Mouse (Mus musculus) embryonic facial prominence, embryonic 12.5 days (tissue): ENCODE measurements at regions not wholly inside any gene's neighbourhood (a gene's known extent, or its start where the extent isn't known, plus 50 kb on each side); places are given as distances from the start of the nearest gene placed in this dataset.
"Not testable (repeated sequence)": the region's sequence is repeated elsewhere in the genome, so short reads cannot be mapped to it uniquely, and the experiment has no call there.

Source experiments
- ATAC-seq: fragments of 200-750 bp; cut with Nextera tagmentation; 2 replicates; pipeline ENCODE4 v1.8.0; 2017; ENCODE audit not compliant: insufficient number of reproducible peaks, insufficient read depth, low FRiP score, low TSS enrichment
- H3K27ac ChIP-seq: fragments of 300-500 bp; sonication (generic); 2 replicates; pipeline ENCODE4 v1.5.1; 2016; ENCODE audit warnings: mild to moderate bottlenecking
- H3K27me3 ChIP-seq: fragments of 300-500 bp; sonication (generic); 2 replicates; pipeline ENCODE4 v1.6.1; 2016; ENCODE audit warnings: mild to moderate bottlenecking, moderate library complexity
- H3K36me3 ChIP-seq: fragments of 300-500 bp; sonication (generic); 2 replicates; pipeline ENCODE4 v1.6.1; 2016; ENCODE audit warnings: mild to moderate bottlenecking
- H3K4me1 ChIP-seq: fragments of 300-500 bp; sonication (generic); 2 replicates; pipeline ENCODE4 v1.6.1; 2016
- H3K4me2 ChIP-seq: fragments of 300-500 bp; sonication (generic); replicated peaks from 2 replicates; pipeline ENCODE4 v1.6.1; 2016; ENCODE audit warnings: mild to moderate bottlenecking, moderate library complexity
- H3K4me3 ChIP-seq: fragments of 300-500 bp; sonication (generic); 2 replicates; pipeline ENCODE4 v1.5.1; 2016; ENCODE audit warnings: mild to moderate bottlenecking
- H3K9ac ChIP-seq: fragments of 300-500 bp; sonication (generic); 2 replicates; pipeline ENCODE4 v1.6.1; 2016; ENCODE audit warnings: mild to moderate bottlenecking, moderate library complexity
- H3K9me3 ChIP-seq: fragments of 300-500 bp; sonication (generic); 2 replicates; pipeline ENCODE4 v1.6.1; 2016; ENCODE audit warnings: mild to moderate bottlenecking, moderate library complexity
- WGBS: fragments of 180-500 bp; shearing (Covaris S2); methylation state at CpG from one replicate; pipeline ENCODE4 v1.1.7; 2016; 5-methylcytosine and 5-hydroxymethylcytosine counted together

DNA sequence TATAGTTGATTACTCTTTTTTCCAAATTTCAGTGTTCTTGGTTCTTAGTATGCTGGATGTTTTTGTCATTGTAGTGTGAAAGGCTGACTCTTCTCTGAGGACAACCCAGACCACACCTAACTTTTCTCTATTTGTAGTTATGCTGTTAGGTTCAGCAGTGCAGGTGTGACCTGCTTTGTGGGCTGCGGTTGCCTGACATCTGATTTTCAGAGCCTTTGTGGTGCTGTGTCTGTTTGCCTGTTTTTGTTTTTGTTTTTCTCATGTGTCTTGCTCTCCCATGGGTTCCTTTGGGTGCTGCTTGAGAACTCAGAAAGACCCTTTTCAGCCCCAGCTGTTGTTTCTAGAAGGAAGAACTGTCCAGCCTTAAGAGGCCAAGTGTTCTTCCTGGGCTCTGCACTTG lies 52.0 kb upstream of the Trpm1 start:
- no peaks in the 10 kb centered on the region for H3K27me3 ChIP-seq
- no peak overlapping the region for H3K27ac ChIP-seq
- no peak overlapping the region for H3K9ac ChIP-seq
- H3K4me1 ChIP-seq = no peaks in the 10 kb centered on the region
- 92% methylated on average over 1 of the region's 1 CpGs for whole genome bisulfite sequencing
- ATAC-seq = no peak
- H3K4me2 ChIP-seq = no peak overlapping the region
- H3K36me3 ChIP-seq = no peaks in the 10 kb centered on the region
- no peak overlapping the region for H3K4me3 ChIP-seq
- no peaks in the 10 kb centered on the region for H3K9me3 ChIP-seq

DNA sequence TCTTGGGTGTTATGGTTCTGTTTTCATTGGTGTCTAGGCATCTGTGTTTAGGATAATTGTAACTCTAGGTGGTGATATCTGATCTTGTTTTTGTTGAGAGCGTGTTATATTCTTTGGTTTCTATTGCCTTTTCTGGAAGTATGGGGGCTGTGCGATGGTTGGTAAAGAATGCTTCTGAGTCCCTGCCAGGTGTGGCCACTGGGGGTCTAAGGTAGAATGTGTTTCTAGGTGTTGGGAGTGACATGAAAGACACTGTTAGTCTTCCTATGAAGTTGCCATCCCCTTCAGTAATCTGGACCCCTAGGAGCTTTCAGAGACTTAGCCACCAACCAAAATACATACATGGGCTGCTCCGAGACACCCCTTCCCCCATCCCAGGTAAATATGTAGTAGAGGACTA lies 54.0 kb upstream of the Trpm1 start:
- WGBS = 79% methylated on average over 3 of the region's 3 CpGs
- Histone ChIP-seq H3K27ac (no peak overlapping the region), H3K9me3 (no peaks in the 10 kb centered on the region), H3K27me3 (no peaks in the 10 kb centered on the region), H3K4me1 (no peaks in the 10 kb centered on the region), H3K9ac (no peak overlapping the region), H3K4me2 (no peak overlapping the region), H3K36me3 (no peaks in the 10 kb centered on the region), H3K4me3 (no peak overlapping the region)
- no peak for ATAC-seq

DNA sequence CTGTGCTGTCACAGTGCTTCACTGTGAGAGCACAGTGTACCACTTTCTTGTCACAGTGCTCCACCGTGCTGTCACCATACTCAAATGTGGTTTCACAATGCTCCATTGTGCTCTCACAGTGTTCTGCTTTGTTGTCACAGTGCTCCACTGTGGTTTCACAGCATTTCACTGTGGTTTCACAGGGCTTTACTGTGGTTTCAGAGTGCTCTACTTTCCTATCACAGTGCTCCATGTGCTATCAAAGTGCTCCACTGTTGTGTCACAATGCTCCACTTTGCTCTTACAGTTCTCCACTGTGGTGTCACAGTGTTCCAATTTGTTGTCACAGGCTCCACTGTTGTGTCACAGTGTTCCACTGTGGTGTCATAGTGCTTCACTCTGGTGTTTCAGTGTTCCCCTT lies 63.6 kb upstream of the Trpm1 start:
- ATAC-seq = no peak
- H3K9ac ChIP-seq = no peak overlapping the region
- no peak overlapping the region for H3K27ac ChIP-seq
- no peak overlapping the region for H3K4me3 ChIP-seq
- no peaks in the 10 kb centered on the region for H3K27me3 ChIP-seq
- H3K9me3 ChIP-seq = no peaks in the 10 kb centered on the region
- no peaks in the 10 kb centered on the region for H3K36me3 ChIP-seq
- H3K4me2 ChIP-seq = no peak overlapping the region
- H3K4me1 ChIP-seq = no peaks in the 10 kb centered on the region
- WGBS = 87% methylated on average over 1 of the region's 1 CpGs

DNA sequence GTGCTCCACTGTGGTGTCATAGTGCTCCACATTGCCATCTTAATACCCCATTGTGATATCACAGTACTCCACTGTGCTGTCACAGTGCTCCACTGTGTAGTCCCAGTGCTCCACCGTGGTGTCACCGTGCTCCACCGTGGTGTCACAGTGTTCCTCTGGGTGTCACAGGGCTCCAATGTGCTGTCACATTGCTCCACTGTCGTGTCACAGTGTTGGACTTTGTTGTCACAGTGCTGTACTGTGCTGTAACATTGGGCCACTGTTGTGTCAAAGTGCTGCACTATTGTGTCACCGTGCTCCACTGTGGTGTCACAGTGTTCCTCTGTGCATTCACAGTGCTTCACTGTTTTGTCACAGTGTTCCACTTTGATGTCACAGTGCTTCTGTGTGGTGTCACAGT lies 64.6 kb upstream of the Trpm1 start:
- Histone ChIP-seq H3K4me2 (no peak overlapping the region), H3K27me3 (no peaks in the 10 kb centered on the region), H3K9me3 (no peaks in the 10 kb centered on the region), H3K9ac (no peak overlapping the region), H3K4me1 (no peaks in the 10 kb centered on the region), H3K4me3 (no peak overlapping the region), H3K36me3 (no peaks in the 10 kb centered on the region), H3K27ac (no peak overlapping the region)
- no peak for ATAC-seq
- WGBS = 87% methylated on average over 5 of the region's 5 CpGs

DNA sequence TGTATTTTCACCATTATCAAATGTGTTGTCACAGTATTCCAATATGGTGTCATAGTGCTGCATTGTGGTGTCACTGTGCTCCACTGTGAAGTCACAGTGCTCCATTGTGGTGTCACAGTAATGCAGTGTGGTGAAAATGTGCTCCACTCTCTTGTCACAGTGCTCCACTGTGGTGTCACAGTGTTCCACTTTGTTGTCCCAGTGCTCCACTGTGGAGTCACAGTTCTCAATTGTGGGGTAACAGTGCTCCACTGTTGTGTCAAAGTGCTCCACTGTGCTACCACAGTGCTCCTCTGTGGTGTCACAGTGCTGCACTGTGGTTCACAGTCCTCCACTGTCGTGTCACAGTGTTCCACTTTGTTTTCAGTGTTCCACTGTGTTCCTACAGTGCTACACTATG lies 69.7 kb upstream of the Trpm1 start:
- not testable (repeated sequence) for ATAC-seq
- 50% methylated on average over 1 of the region's 1 CpGs for WGBS

DNA sequence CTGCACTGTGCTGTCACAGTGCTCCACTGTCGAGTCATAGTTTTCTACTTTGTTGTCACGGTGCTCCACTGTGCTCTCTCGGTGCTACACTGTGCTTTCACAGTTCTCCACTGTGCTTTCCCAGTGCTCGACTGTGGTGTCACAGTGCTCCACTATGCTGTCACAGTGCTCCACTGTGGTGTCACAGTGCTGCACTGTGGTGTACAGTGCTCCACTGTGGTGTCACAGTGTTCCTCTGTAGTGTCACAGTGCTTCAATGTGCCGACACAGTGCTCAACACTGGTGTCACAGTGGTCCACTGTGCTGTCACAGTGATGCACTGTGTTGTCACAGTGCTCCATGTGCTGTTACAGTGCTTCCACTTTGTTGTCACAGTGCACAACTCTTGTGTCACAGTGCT lies 71.0 kb upstream of the Trpm1 start:
- ATAC-seq = no peak
- H3K27me3 ChIP-seq = no peaks in the 10 kb centered on the region
- no peak overlapping the region for H3K4me3 ChIP-seq
- H3K27ac ChIP-seq = no peak overlapping the region
- no peaks in the 10 kb centered on the region for H3K4me1 ChIP-seq
- no peak overlapping the region for H3K4me2 ChIP-seq
- no peak overlapping the region for H3K9ac ChIP-seq
- WGBS = 78% methylated on average over 5 of the region's 5 CpGs
- H3K36me3 ChIP-seq = no peaks in the 10 kb centered on the region
- no peaks in the 10 kb centered on the region for H3K9me3 ChIP-seq

More for the DNA sequence above, 69.7 kb upstream of the Trpm1 start:
- not testable (repeated sequence) for H3K9me3 ChIP-seq, H3K4me1 ChIP-seq, H3K27me3 ChIP-seq, H3K4me3 ChIP-seq, H3K4me2 ChIP-seq, H3K27ac ChIP-seq, H3K9ac ChIP-seq, H3K36me3 ChIP-seq

DNA sequence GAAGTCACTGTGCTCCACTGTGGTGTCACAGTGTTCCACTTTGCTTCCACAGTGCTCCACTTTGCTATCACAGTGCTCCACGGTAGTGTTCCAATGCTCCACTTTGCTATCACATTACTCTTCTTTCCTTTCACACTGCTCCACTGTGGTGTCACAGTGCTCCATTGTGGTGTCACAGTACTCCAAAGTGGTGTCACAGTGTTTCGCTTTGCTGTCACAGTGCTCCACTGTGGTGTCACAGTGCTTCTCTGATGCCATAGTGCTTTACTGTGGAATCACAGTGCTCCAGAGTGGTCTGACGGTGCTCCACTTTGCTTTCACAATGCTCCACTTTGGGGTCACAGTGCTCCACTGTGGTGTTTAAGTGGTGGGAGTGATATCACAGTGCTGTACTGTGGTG lies 71.4 kb upstream of the Trpm1 start:
- no peak for ATAC-seq

DNA sequence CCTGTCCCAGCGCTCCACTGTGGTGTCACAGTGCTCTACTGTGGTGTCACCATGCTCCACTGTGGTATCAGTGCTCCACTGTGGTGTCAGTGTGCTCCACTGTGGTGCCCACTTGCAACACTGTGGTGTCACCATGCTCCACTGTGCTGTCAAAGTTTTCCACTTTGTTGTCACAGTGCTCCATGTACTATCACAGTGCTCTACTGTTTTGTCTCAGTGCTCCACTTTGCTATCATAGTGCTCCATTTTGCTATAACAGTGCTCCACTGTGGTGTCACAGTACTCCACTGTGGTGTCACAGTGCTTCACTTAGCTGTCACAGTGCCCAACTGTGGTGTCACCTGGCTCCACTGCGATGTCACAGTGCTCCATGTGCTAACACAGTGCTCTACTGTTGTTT lies 72.0 kb upstream of the Trpm1 start:
- no peaks in the 10 kb centered on the region for H3K9me3 ChIP-seq

More for the DNA sequence above, 71.4 kb upstream of the Trpm1 start:
- 91% methylated on average over 3 of the region's 3 CpGs for WGBS
- H3K36me3 ChIP-seq = no peaks in the 10 kb centered on the region
- H3K9ac ChIP-seq = no peak overlapping the region
- no peak overlapping the region for H3K27ac ChIP-seq
- no peak overlapping the region for H3K4me3 ChIP-seq
- no peaks in the 10 kb centered on the region for H3K27me3 ChIP-seq
- H3K4me2 ChIP-seq = no peak overlapping the region
- no peaks in the 10 kb centered on the region for H3K9me3 ChIP-seq
- H3K4me1 ChIP-seq = no peaks in the 10 kb centered on the region

DNA sequence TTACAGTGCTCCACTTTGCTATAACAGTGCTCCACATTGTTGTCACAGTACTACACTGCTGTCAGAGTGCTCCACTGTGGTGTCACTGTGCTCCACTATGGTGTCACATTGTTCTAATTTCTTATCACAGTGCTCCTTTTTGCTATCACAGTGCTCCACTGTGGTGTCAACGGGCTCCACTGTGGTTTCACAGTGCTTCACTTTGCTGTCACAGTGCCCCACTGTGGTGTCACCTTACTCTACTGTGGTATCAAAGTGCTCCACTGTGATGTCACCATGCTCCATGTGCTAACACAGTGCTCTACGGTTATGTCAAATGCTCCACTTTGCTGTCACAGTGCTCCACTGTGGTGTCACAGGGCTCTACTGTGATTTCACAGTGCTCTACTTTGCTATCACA lies 72.6 kb upstream of the Trpm1 start:
- Histone ChIP-seq H3K4me2 (no peak overlapping the region), H3K27me3 (no peaks in the 10 kb centered on the region), H3K9ac (no peak overlapping the region), H3K36me3 (no peaks in the 10 kb centered on the region), H3K27ac (no peak overlapping the region), H3K9me3 (no peaks in the 10 kb centered on the region), H3K4me3 (no peak overlapping the region), H3K4me1 (no peaks in the 10 kb centered on the region)
- no peak for ATAC-seq
- 83% methylated on average over 2 of the region's 2 CpGs for WGBS

More for the DNA sequence above, 72.0 kb upstream of the Trpm1 start:
- ATAC-seq = no peak
- Histone ChIP-seq H3K4me1 (no peaks in the 10 kb centered on the region), H3K27me3 (no peaks in the 10 kb centered on the region), H3K4me3 (no peak overlapping the region), H3K36me3 (no peaks in the 10 kb centered on the region), H3K9ac (no peak overlapping the region), H3K27ac (no peak overlapping the region), H3K4me2 (no peak overlapping the region)
- WGBS = 61% methylated on average over 2 of the region's 2 CpGs

DNA sequence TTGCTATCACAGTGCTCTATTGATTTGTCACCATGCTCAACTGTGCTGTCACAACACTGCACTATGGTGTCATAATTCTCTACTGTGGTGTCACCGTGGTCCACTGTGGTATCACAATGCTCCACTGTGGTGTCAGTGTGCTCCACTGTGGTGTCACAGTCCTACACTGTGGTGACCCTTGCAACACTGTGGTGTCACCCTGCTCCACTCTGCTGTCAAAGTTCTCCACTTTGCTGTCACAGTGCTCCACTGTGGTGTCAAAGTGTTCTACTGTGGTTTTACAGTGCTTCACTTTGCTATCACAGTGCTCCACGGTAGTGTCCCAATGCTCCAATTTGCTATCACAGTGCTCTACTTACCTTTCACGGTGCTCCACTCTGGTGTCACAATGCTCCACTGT lies 74.3 kb upstream of the Trpm1 start:
- Histone ChIP-seq H3K27ac (no peak overlapping the region), H3K9me3 (no peaks in the 10 kb centered on the region), H3K4me2 (no peak overlapping the region), H3K9ac (no peak overlapping the region), H3K36me3 (no peaks in the 10 kb centered on the region), H3K27me3 (no peaks in the 10 kb centered on the region), H3K4me3 (no peak overlapping the region), H3K4me1 (no peaks in the 10 kb centered on the region)
- ATAC-seq = no peak
- WGBS = 91% methylated on average over 3 of the region's 3 CpGs

DNA sequence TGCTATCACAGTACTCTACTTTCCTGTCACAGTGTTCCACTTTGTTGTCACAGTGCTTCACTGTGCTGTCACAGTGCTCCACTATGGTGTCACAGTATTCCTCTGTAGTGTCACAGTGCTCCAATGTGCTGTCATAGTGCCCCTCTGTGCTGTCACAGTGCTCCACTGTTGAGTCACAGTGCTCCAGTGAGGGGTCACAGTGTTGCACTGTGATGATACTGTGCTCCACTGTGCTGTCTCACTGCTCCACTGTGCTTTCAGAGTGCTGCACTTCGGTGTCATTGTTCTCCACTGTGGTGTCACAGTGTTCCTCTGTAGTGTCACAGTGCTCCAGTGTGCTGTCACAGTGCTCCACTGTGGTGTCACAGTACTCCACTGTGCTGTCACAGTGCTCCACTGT lies 75.0 kb upstream of the Trpm1 start:
- Histone ChIP-seq H3K27ac (no peak overlapping the region), H3K4me2 (no peak overlapping the region), H3K9me3 (no peaks in the 10 kb centered on the region), H3K36me3 (no peaks in the 10 kb centered on the region), H3K27me3 (no peaks in the 10 kb centered on the region), H3K9ac (no peak overlapping the region), H3K4me1 (no peaks in the 10 kb centered on the region), H3K4me3 (no peak overlapping the region)
- 79% methylated on average over 1 of the region's 1 CpGs for WGBS
- no peak for ATAC-seq

DNA sequence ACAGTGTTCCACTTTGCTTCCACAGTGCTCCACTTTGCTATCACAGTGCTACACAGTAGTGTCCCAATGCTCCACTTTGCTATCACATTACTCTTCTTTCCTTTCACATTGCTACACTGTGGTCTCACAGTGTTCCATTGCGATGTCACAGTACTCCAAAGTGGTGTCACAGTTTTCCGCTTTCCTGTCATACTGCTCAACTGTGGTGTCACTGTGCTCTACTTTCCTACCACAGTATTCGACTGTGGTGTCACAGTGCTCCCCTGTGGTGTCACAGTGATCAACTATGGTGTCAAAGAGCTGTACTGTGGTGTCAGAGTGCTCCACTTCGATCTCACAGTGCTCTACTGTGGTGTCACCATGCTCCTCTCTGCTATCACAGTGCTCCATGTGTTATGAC lies 76.1 kb upstream of the Trpm1 start:
- Histone ChIP-seq H3K36me3 (no peaks in the 10 kb centered on the region), H3K27me3 (no peaks in the 10 kb centered on the region), H3K9ac (no peak overlapping the region), H3K4me1 (no peaks in the 10 kb centered on the region), H3K4me2 (no peak overlapping the region), H3K4me3 (no peak overlapping the region), H3K27ac (no peak overlapping the region), H3K9me3 (no peaks in the 10 kb centered on the region)
- 74% methylated on average over 4 of the region's 4 CpGs for WGBS
- ATAC-seq = no peak

DNA sequence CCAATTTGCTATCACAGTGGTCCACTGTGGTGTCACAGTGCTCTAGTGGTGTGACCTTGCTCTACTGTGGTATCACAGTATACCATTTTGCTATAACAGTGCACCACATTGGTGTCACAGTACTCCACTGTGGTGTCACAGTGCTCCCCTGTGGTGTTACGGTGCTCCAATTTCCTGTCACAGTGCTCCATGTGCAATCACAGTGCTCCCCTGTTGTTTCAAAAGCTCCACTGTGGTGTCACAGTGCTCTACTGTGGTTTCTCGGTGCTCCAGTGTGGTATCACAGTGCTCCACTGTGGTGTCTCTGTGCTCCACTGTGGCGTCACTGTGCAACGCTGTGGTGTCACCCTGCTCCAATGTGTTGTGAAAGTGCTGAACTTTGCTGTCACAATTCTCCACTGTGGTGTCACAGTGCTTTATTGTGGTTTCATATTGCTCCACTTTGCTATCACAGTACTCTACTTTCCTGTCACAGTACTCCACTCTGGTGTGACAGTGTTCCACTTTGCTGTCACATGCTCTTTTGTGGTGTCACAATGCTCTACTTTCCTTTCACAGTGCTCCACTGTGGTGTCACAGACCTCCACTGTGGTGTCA lies 76.8 kb upstream of the Trpm1 start:
- no peak overlapping the region for H3K27ac ChIP-seq
- no peaks in the 10 kb centered on the region for H3K27me3 ChIP-seq
- no peak for ATAC-seq
- 90% methylated on average over 4 of the region's 4 CpGs for WGBS
- H3K9me3 ChIP-seq = no peaks in the 10 kb centered on the region
- no peaks in the 10 kb centered on the region for H3K4me1 ChIP-seq
- no peak overlapping the region for H3K9ac ChIP-seq
- no peak overlapping the region for H3K4me2 ChIP-seq
- H3K4me3 ChIP-seq = no peak overlapping the region
- no peaks in the 10 kb centered on the region for H3K36me3 ChIP-seq
